Mouse (Mus musculus) frontal cortex, postnatal 25 days (tissue): Measurements from ENCODE around the gene Shank2.

Source experiments
- DNase-seq, 2 experiments: peaks; one replicate each; pipeline ENCODE4 v3.0.0; 2022; ENCODE audit warnings: low spot score in 2 of 2

The Shank2 gene

GRCm38 (mm10) chr7:144001628-144002027, at the start of gene Shank2:
TSS of gene Shank2 (plus strand) at chr7:144001928.
- no peak for DNase-seq

DNA sequence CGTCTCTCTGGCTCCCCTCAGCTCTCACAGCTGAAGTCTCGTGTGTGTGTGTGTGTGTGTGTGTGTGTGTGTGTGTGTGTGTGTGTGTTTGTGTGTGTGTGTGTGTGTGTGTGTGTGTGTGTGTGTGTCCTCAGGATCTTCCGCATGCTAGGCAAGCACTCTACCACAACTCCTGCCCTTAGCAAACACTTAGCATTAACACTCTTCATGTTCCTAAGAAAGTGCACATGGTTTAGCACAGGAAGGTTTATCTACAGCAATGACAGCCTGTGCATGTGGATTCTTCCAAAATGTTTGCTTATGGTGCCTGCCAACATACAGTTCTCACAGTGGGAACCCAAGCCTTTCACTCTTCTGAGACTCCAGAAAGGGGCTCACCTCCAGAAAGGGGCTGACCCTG, 49.6 kb upstream of the Shank2 start:
- no peak for DNase-seq

DNA sequence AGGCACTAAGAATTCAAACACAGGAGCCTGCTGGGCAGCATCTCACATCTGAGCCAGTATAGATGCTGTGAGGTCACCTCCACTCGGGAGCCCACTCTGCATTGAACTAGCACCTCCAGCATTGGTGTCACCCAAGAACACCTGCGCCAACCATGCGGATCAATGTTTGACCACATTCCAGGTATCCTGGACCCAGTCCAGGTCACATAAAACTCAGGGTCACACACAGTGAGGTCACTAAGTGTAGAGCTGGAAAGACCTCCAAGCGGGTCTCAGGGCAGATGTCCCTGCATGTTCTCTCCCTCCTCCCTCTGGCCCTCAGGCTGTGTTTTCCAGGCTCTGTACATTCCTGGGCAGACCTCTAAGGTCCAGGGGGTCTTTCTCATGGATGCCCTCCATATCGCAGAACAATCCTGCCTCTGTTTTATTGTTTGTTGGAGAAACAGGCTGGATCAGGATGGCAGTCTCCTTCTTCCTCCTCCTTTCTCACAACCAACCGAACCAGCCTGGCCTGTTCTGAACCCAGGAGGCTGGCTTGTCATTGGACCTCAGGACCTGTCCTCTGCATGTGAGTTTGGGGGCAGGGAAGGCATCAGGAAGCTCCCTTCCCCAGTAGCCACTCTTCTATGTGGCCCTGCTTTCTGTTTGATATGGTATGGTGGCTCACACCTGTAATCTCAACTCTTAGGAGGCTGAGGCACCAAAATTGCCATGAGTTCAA, 45.0 kb upstream of the Shank2 start:
- DNase-seq: no peak

DNA sequence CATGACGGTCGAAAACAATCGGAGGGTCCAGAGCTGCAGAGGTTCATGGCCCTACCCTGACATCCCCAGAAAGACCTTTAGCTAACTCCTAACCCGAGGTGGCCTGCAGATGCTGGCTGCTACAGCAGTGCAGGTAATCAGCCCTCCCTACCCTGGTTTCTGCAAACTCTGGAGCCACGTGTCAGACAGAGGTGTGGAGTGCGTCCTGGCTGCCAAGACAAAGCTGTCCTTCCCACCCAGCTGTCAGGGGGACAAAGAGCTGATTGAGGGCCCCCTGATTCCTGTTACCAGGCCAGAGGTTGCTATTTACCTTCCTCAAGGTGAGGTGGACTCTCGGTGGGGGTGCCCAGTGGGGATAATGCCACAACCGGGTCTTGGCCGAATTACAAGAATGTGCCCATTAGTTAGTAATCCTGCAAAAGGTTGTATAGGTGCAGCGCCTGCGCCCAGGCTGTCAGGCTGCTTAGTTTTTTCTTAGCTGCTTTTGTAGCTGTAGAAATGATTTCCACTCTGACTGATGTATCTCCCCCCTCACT, 43.6 kb upstream of the Shank2 start:
- no peak for DNase-seq

- DNase-seq: no peak
Observed at GRCm38 (mm10) chr7:143963813-143964212, 37.9 kb upstream of the Shank2 start.

GRCm38 (mm10) chr7:143966621-143967020, 35.1 kb upstream of the Shank2 start:
- no peak for DNase-seq

DNA sequence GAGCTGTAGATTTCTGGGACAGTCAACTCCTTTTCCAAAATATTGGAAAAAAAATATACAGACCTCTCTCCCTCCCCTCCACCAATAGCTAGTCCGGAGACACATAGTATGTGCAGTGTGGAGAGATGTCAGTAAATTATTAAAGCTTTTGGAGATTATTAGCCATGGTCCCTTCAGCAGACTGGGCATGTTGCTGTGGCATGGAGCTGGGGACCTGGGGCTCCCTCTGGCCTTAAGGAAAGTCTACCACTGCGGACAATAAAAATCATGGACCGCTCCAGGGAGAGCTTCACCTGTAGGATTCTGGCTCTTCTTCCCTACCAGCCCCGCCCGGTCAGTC, 24.3 kb upstream of the Shank2 start:
- DNase-seq: no peak

DNA sequence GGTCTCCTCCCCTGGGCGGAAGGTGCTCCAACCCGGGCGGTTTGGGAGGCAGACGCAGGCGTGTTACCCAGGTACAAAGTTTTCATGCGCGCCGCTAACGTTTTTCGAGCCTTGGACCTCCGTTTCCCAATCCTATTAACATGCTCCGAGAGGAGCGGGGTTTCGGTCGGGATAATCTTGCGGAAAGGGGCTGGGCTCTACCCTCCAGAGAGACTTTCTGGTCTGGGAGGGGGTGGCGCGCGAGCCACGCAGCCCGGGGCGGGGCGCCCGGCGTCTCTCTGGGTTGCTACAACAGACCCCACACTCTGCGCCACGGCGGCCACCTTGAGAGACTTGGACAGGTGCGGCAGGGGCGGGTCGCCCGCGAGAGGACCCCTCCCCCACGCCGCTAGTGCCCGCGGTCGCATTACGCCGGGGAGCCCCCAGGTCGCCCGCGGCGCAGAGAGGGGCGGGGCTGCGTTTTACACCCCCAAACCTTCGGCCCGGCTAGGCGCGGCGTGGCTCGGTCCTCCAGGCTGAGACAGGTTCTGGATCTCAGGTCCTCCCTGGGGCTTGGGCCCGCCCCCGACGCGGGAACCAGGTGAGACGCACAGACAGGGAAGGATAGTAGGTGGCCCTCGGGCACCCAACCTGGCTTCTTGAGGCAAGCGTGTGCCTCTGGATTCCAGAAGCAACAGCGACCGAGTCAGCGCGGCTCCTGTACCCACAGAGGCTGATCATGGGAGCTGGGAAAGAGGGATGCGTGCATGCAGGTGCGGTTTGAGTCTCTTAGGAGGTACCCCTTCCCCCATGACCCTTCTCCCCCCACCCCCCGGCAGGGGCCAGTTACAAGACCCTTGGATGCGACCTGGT, 23.7 kb upstream of the Shank2 start:
- no peak for DNase-seq

GRCm38 (mm10) chr7:143978741-143979371, 22.9 kb upstream of the Shank2 start:
- peak; percentile 37 to 46 for DNase-seq

DNA sequence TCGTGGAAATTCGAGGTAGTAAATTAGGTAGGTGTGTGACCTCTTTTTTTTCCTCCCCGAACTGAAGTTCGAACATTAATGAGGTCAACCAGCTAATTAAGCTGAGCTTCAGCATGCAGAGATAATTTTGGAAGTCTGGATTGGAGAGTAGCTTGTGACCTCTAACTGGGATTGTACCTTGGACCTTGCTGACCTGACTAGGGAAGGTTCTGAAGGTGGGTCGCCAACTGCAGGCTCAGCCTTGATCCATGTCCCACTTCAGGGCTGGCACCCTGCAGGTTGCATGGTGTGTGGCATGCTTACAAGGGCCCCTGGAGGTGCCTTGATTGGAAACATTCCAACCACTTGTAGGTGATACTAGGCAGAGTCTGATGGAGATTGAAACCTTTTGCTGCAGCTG, 21.7 kb upstream of the Shank2 start:
- DNase-seq: no peak

DNA sequence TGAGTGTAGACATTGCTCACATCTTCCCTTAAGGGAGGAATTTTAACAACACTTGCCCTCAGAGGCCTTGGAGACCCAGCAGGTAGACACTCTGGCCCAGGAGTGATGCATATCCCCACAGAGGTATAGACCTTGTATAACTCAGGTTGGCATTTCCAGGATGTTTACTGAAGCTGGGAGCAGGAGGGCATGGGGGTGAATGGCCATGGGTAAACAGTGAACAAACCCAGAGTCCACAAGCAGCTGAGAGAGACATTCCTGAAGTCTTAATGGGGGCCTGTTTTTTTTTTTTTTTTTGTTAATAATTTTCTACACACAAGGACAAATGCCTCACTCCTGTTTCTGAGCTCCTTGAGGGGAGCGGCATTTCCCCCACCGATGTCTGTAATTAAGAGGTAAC, 15.4 kb upstream of the Shank2 start:
- DNase-seq: no peak

- no peak for DNase-seq
Observed at GRCm38 (mm10) chr7:143991160-143991559, 10.6 kb upstream of the Shank2 start.

GRCm38 (mm10) chr7:143999073-143999472, 2.7 kb upstream of the Shank2 start:
- no peak for DNase-seq

GRCm38 (mm10) chr7:144003471-144003870, 1.7 kb downstream of the Shank2 start:
- no peak for DNase-seq

GRCm38 (mm10) chr7:144008079-144008478, 6.4 kb downstream of the Shank2 start:
- no peak for DNase-seq

GRCm38 (mm10) chr7:144008985-144009384, 7.3 kb downstream of the Shank2 start:
- DNase-seq: no peak

DNA sequence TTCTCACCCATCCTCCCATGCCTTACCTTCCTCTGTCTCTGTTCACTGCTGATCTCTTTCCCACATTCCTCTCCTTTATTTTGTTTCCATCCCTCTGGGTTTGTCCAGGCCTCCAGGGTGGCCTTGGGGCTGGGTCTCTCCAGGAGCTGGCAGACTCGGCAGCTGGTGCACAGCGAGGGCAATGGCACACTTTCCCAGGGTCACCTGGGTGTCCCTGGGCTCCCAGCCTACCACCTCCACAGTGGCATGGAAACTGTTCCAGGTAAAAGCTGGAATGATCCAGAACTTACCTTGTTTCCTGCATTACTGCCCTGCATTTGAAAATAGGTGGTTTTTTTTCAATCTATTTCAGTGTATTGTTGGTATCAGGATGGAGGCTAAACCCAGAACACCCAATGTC, 12.8 kb downstream of the Shank2 start:
- no peak for DNase-seq

DNA sequence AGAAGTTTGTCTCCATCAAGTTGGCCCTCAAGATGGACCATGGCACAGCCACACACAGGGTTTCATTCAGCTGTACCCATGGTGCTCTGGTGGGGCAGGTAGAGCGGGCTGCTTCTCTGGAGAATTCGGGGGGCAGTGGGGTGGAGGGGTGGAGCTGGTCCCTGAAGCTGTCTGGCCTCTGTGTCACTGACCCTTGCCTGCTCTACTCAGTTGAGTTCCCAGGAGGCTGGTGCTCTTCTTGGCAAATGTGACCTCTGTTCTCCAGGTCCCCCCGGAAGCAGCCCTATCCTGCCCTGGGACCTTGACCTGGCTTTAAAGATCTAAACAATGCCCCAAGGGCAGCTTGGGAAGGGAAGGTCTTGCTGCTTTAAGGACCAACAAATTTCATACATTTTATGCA, 20.1 kb downstream of the Shank2 start:
- DNase-seq: no peak

DNA sequence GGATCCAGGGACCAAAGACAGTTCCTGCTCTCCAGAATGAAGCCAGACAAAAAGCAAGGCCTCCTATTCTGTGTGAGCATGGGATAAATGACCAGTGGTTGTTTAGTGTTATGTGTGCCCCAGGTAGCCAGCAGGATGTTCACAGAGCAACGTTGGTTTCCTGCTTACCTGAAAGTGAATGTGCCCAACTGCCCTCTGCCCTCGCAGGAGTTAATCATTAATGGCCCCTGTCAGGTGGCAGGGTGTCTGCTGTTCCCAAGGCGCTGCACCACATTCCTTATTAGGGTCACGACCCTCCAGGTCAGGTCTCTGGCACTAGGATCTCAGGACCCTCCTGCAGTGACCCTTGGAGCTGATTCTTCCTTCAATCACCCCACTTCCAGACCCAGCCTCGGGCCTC, 21.0 kb downstream of the Shank2 start:
- DNase-seq: no peak

DNA sequence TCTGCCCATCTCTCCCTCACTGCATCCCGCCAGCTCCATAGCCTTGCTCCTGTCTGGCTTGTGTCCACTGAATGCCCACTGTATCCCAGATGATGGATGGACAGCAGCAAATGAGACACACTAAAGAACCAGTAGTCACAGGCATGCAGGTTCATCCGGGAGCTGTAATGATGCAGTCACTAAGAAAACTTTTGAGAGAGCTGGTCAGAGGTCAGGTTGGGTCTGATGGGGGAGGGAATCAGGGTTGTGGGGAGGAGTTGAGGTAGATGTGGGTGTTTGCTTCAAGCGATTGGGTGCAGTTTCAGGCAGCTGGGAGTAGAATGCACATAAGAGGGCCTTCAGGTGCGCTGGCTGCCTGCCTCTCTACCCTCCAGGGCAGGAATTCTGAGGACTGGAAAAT, 21.8 kb downstream of the Shank2 start:
- no peak for DNase-seq

DNA sequence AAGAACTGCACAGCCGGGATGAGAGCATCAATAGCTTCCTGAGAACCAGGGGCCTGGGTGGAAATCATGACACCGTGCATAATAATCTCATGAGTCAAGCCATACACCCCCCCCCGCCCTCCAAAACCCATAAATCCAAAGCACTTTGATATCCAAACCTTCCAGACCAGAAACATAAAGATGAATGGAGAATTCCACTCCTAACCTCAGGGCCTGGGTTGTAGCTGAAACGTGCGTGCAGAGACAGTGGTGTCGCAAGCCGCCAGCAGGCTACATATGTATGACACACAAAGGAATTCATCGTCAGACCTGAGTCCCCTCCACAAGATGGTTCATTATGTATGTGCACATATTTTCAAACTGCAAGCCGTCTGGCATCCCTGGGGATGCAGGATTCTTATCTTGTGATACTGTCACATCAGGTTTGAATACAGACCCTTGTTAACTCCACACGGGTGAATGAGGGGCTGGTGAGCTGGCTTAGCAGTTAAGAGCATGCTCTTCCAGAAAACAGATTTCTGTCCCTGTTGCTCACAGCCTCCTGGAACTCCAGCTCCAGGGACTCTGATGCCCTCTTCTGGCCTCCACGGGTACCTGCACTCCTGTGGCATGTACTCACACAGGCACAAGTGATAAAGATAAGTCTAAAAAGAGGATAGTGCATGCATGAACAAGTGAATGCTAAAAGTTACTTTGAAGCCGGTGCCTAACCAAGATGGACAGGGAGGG, 24.5 kb downstream of the Shank2 start:
- no peak for DNase-seq

GRCm38 (mm10) chr7:144029246-144029645, 27.5 kb downstream of the Shank2 start:
- no peak for DNase-seq
